Mouse (Mus musculus): ENCODE results near the gene Ros1. TPM values are rescaled to one million over a fixed set of nuclear protein-coding genes. Genes with fewer than 3 reads are reported as not detected.
A peak's percentile ranks its signal among the peaks of the same experiment; 100 is the strongest.

The Ros1 gene
- polyA plus RNA-seq, 1 experiment from 2014 or later = not detected

DNA sequence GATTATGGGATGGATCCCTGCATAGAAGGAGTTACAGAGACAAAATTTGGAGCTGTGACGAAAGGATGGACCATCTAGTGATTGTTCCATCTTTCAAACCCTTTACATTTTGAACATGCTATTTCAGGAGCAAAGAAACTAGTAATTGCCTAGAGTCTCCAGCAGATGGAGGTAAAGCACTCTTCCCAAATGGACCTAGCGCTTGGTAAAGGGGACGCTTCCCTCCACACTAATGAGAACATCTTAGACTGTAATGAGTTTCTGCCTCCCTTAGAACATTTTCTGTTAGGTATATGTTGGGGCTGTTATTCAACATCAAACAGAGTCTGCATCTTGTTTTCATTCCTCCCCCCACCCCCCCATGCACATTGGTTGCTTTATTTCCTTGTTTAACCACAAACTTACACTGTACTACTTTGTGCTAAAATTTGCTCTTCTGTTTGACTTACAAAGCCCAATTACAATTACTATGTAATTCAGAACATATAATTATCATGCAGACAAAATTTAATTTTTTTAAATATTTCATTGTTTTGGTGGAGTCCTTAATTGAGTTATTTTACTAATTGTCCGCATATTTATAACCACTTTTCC lies 88.8 kb downstream of the Ros1 start:
- no peaks in the 10 kb centered on the region for H3K27me3 ChIP-seq (ENCODE audit: low read depth, poor library complexity, severe bottlenecking)
- no peaks in the 10 kb centered on the region for H3K4me1 ChIP-seq
- no peak overlapping the region for H3K4me3 ChIP-seq
- H3K36me3 ChIP-seq = no peaks in the 10 kb centered on the region
- H3K27ac ChIP-seq = no peak overlapping the region
- WGBS = 40% methylated on average over 4 of the region's 4 CpGs
- no peaks in the 10 kb centered on the region for H3K9me3 ChIP-seq (replicated peaks)
- DNase-seq (ENCODE audit: low spot score) = no peak

DNA sequence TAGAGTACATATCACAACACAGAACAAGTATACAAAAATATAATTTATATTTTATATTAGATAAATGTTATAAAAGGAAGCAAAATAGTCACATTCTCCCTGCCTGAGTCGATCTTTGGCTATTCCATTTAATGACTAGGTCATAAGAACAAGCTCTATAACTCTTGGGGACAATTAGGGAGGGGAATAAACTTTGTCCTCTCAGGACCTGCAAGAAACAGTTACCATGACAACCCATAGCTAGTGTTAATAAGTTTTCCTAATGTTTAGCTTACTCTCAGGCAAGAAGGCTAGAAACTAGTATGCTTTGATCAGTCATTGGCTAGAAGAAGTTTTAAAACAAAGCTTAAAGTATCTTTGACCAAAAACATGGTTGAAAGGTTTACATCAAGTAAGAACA lies 93.8 kb downstream of the Ros1 start:
- Histone ChIP-seq H3K4me3 (no peak overlapping the region), H3K9me3 (replicated peaks) (no peaks in the 10 kb centered on the region), H3K27me3 (ENCODE audit: low read depth, poor library complexity, severe bottlenecking) (no peaks in the 10 kb centered on the region), H3K36me3 (no peaks in the 10 kb centered on the region), H3K27ac (no peak overlapping the region), H3K4me1 (no peaks in the 10 kb centered on the region)
- DNase-seq (ENCODE audit: low spot score) = no peak
- 71% methylated on average over 1 of the region's 1 CpGs for WGBS

DNA sequence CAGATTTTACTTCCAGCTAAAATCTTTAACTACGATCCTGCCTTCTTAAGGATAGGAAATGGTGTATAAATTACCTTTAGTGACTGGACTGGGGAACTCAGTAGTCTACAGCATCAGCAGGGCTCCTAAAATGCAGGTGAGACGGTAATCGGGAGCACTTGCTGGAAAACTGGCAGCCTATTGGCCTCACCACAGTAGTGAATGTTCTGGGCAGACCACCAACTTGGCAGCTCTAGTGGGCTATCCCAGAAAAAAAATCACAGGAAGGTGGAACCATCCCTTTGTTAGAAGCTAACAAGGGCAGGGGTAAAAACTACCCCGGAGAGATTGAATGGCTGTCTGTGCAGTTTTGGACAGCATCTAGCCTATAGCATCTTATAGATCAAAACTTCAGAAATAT lies 102.9 kb downstream of the Ros1 start:
- Histone ChIP-seq H3K4me1 (no peaks in the 10 kb centered on the region), H3K27ac (no peak overlapping the region), H3K4me3 (no peak overlapping the region), H3K36me3 (no peaks in the 10 kb centered on the region), H3K9me3 (replicated peaks) (no peaks in the 10 kb centered on the region), H3K27me3 (ENCODE audit: low read depth, poor library complexity, severe bottlenecking) (no peaks in the 10 kb centered on the region)
- 90% methylated on average over 4 of the region's 4 CpGs for WGBS
- no peak for DNase-seq (ENCODE audit: low spot score)

- Histone ChIP-seq H3K27me3 (ENCODE audit: low read depth, poor library complexity, severe bottlenecking) (no peaks in the 10 kb centered on the region; the same call in 1 of the 2 replicates), H3K4me1 (peaks cover 4% of the 10 kb centered on the region), H3K4me3 (no peak overlapping the region), H3K9me3 (replicated peaks) (no peaks in the 10 kb centered on the region), H3K36me3 (no peaks in the 10 kb centered on the region), H3K27ac (no peak overlapping the region)
- no peak for DNase-seq (ENCODE audit: low spot score)
- WGBS = 87% methylated on average over 6 of the region's 6 CpGs
Observed at GRCm38 (mm10) chr10:52086681-52087080, 108.4 kb downstream of the Ros1 start.

GRCm38 (mm10) chr10:52072482-52072881 lies 122.6 kb downstream of the Ros1 start:
- Histone ChIP-seq H3K4me1 (no peaks in the 10 kb centered on the region), H3K36me3 (no peaks in the 10 kb centered on the region), H3K9me3 (replicated peaks) (no peaks in the 10 kb centered on the region), H3K4me3 (no peak overlapping the region), H3K27me3 (ENCODE audit: low read depth, poor library complexity, severe bottlenecking) (no peaks in the 10 kb centered on the region), H3K27ac (no peak overlapping the region)
- DNase-seq (ENCODE audit: low spot score) = no peak

- H3K4me3 ChIP-seq = no peak overlapping the region
- H3K9me3 ChIP-seq (replicated peaks) = no peaks in the 10 kb centered on the region
- no peaks in the 10 kb centered on the region for H3K27me3 ChIP-seq (ENCODE audit: low read depth, poor library complexity, severe bottlenecking)
- no peaks in the 10 kb centered on the region for H3K4me1 ChIP-seq
- no peak for DNase-seq (ENCODE audit: low spot score)
- WGBS = 82% methylated on average over 3 of the region's 3 CpGs
- H3K36me3 ChIP-seq = no peaks in the 10 kb centered on the region
- H3K27ac ChIP-seq = no peak overlapping the region
Observed at GRCm38 (mm10) chr10:52048287-52048686, 146.8 kb downstream of the Ros1 start.

DNA sequence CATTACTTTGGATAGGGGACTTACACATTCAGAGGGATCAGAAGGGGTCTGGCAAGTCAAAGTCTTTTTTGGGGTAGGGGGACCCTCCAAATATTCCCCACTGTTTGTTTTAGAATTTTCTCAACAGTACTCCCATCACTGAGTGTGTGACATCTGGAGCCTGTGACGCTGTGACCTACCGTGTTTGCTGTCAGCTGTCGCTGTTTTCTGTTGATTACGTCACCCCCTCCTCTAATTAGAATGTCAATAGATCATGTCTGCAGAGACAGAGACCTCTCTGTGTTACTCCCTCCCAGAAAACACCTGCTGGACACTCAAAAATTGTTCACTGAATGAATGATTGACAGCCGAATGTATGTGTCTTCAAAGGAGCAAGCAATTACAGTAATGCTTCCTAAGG lies 152.0 kb downstream of the Ros1 start:
- WGBS = 81% methylated on average over 5 of the region's 5 CpGs
- Histone ChIP-seq H3K4me1 (no peaks in the 10 kb centered on the region), H3K27me3 (ENCODE audit: low read depth, poor library complexity, severe bottlenecking) (no peaks in the 10 kb centered on the region), H3K4me3 (no peak overlapping the region), H3K36me3 (no peaks in the 10 kb centered on the region), H3K9me3 (replicated peaks) (no peaks in the 10 kb centered on the region), H3K27ac (no peak overlapping the region)
- DNase-seq (ENCODE audit: low spot score) = no peak

DNA sequence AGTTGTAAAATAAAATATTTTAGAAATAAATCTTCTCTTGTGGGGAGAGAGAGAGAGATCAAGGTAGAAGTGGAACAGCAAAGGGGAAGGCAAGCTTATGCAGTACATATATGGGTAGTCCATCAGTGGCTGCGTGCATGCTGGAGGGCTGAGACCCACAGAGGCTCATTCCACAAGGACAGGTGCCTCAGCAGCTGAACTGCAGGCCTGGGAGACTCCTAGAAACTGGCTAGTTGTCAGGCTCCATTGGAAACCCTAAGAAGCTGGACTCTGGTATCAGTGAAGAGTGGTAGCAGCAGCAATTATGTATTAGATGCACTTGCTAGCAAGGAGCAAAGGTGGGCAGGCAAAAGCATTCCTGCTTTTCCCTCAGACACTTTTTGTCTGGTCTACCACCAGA lies 155.7 kb downstream of the Ros1 start:
- Histone ChIP-seq H3K9me3 (replicated peaks) (no peaks in the 10 kb centered on the region), H3K27me3 (ENCODE audit: low read depth, poor library complexity, severe bottlenecking) (no peaks in the 10 kb centered on the region), H3K4me1 (no peaks in the 10 kb centered on the region), H3K27ac (no peak overlapping the region), H3K36me3 (no peaks in the 10 kb centered on the region), H3K4me3 (no peak overlapping the region)
- no peak for DNase-seq (ENCODE audit: low spot score)
- WGBS = 88% methylated on average over 1 of the region's 1 CpGs

DNA sequence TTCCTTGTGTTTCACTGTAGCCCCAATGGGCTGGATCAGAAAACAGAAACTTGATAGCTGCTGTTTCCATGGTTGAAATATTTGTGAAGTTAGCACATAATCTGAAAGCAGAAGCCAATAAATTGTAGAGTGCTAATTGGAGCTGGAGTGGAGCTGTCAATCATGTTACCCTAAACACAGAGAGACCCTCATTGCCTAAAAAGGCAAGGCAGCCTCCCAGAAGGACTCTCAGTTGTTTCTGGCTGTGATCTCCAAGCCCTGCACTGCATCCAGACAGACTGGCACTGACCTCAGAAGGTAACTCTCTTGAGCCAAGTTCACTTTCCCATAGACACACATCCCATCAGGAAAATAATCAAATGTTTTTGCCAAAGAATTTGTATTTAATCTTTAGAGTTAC lies 161.3 kb downstream of the Ros1 start:
- Histone ChIP-seq H3K36me3 (no peaks in the 10 kb centered on the region), H3K4me3 (no peak overlapping the region), H3K27ac (no peak overlapping the region), H3K9me3 (replicated peaks) (no peaks in the 10 kb centered on the region), H3K27me3 (ENCODE audit: low read depth, poor library complexity, severe bottlenecking) (peaks cover 40% of the 10 kb centered on the region), H3K4me1 (no peaks in the 10 kb centered on the region)
- no peak for DNase-seq (ENCODE audit: low spot score)

- H3K4me3 ChIP-seq = no peak overlapping the region
- peaks cover 8% of the 10 kb centered on the region for H3K4me1 ChIP-seq
- no peak for DNase-seq (ENCODE audit: low spot score)
- H3K27me3 ChIP-seq (ENCODE audit: low read depth, poor library complexity, severe bottlenecking) = peaks cover 82% of the 10 kb centered on the region
- H3K27ac ChIP-seq = no peak overlapping the region
- H3K9me3 ChIP-seq (replicated peaks) = no peaks in the 10 kb centered on the region
- 2% methylated on average over 10 of the region's 10 CpGs for WGBS
- no peaks in the 10 kb centered on the region for H3K36me3 ChIP-seq
Observed at GRCm38 (mm10) chr10:52029421-52030080, 165.5 kb downstream of the Ros1 start.

GRCm38 (mm10) chr10:52028561-52029370 lies 166.3 kb downstream of the Ros1 start:
- H3K4me1 ChIP-seq = peaks cover 8% of the 10 kb centered on the region
- no peaks in the 10 kb centered on the region for H3K9me3 ChIP-seq (replicated peaks)
- 3% methylated on average over 11 of the region's 11 CpGs for WGBS
- no peak overlapping the region for H3K27ac ChIP-seq
- H3K4me3 ChIP-seq = no peak overlapping the region
- peaks cover 90% of the 10 kb centered on the region for H3K27me3 ChIP-seq (ENCODE audit: low read depth, poor library complexity, severe bottlenecking)
- no peaks in the 10 kb centered on the region for H3K36me3 ChIP-seq
- DNase-seq (ENCODE audit: low spot score) = no peak

GRCm38 (mm10) chr10:52027161-52028035 lies 167.6 kb downstream of the Ros1 start:
- Histone ChIP-seq H3K9me3 (replicated peaks) (no peaks in the 10 kb centered on the region), H3K36me3 (no peaks in the 10 kb centered on the region), H3K27me3 (ENCODE audit: low read depth, poor library complexity, severe bottlenecking) (peaks cover 100% of the 10 kb centered on the region), H3K27ac (0 out of 2 replicates have a peak overlapping the region, but pooled peaks have one; percentile 42), H3K4me1 (peaks cover 15% of the 10 kb centered on the region), H3K4me3 (peak overlapping the region; percentile 53)
- DNase-seq (ENCODE audit: low spot score) = peak; percentile 60
- WGBS = under 1% methylated on average over 68 of the region's 68 CpGs

Data from limb, embryonic 10.5 days (tissue).